Mouse (Mus musculus): ENCODE measurements around the gene Tusc2. TPM values are rescaled to one million over a fixed set of nuclear protein-coding genes. Genes with fewer than 3 reads are reported as not detected.
"Not testable (repeated sequence)": the region's sequence is repeated elsewhere in the genome, so short reads cannot be mapped to it uniquely, and the experiment has no call there.

Tusc2 gene
- polyA plus RNA-seq, 1 experiment = 82.5 TPM

DNA sequence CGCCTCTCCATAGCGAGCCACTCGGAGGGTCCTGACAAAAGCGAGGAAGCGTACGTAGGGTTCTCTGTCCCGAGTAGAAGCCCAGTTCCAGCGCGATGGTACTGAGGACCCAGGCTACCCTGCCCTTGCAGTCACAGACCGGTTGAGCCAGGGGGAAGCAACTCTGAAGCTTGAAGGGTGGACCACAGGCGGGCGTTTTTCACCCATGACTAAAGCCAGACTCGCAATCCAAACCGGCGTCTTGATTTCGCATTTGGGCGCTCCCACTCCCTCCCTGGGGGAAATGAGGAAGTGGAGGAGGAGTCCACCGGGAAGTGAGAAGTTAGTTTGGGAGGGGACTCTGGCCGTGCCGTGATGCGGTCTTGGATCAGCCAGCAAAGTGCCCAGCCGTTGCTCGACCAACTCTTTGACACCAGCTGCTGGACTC lies 8.0 kb upstream of the Tusc2 start:
- peaks cover 3% of the 10 kb centered on the region; the same call in 1 of the 2 replicates for H3K36me3 ChIP-seq (ENCODE audit: control insufficient read depth, insufficient read depth, low read length)
- peak; percentile 80 for DNase-seq
- TF ChIP-seq POLR2A (IDR thresholded peaks at IDR 0.05; ENCODE audit: low read depth, low read length) = no peak
- no peak for TF ChIP-seq CTCF (conservative IDR thresholded peaks at IDR 0.05; ENCODE audit: insufficient read depth, insufficient read length, low read depth, low read length)
- under 1% methylated on average over 23 of the region's 23 CpGs for WGBS
- H3K4me1 ChIP-seq (ENCODE audit: control insufficient read depth, insufficient read depth, low read length) = peaks cover 27% of the 10 kb centered on the region; the same call in 1 of the 2 replicates
- H3K27ac ChIP-seq (ENCODE audit: insufficient read depth, low read depth, low read length) = peak overlapping the region; percentile 94
- H3K27me3 ChIP-seq (replicated peaks; ENCODE audit: control insufficient read depth, insufficient read depth, low read length) = no peaks in the 10 kb centered on the region
- peak overlapping the region; percentile 68 for H3K4me3 ChIP-seq (ENCODE audit: insufficient read depth, low read depth, low read length)

DNA sequence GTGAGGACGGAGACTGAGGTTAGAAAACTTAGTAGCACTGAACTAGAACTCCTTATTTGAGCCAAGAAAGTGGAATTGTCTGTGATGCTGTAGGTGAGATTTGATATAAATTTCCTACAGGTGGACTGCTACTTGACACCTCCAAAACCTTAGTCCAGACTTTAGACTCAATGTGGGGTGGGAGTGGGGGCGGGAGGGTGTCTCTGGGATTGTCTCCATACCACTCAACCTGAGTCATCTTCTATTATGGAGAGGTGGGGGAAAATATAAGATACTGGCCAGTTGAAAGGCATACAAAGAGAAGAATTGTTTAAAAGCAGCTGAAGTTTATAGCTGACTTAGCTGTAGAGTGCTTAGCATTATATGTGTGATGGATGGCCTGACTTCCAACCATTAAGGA lies 7.4 kb upstream of the Tusc2 start:
- peaks cover 3% of the 10 kb centered on the region; the same call in 1 of the 2 replicates for H3K36me3 ChIP-seq (ENCODE audit: control insufficient read depth, insufficient read depth, low read length)
- 22% methylated on average over 2 of the region's 2 CpGs for WGBS
- H3K4me1 ChIP-seq (ENCODE audit: control insufficient read depth, insufficient read depth, low read length) = peaks cover 24% of the 10 kb centered on the region; the same call in 1 of the 2 replicates
- peak overlapping the region; percentile 68 for H3K4me3 ChIP-seq (ENCODE audit: insufficient read depth, low read depth, low read length)
- H3K27ac ChIP-seq (ENCODE audit: insufficient read depth, low read depth, low read length) = peak overlapping the region; percentile 94; the same call in 1 of the 2 replicates
- TF ChIP-seq CTCF (conservative IDR thresholded peaks at IDR 0.05; ENCODE audit: insufficient read depth, insufficient read length, low read depth, low read length) = no peak
- TF ChIP-seq POLR2A (IDR thresholded peaks at IDR 0.05; ENCODE audit: low read depth, low read length) = no peak
- no peaks in the 10 kb centered on the region for H3K27me3 ChIP-seq (replicated peaks; ENCODE audit: control insufficient read depth, insufficient read depth, low read length)
- DNase-seq = no peak

DNA sequence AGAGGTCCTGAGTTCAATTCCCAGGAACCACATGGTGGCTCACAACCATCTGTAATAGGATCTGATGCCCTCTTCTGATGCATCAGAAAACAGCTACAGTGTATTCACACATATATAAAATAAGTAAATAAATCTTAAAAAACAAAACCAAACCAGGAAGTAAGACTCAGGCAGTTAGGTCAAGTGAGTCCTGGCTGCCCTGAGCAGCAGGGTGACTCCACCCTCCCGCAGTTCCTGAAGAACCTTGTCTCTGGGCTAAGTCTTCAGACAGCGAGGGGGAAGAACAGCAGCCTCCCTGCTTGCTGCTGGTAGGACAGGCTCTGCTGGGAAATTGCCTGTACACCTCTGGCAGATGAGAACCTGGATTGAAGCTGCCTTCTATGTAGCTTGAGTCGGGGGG lies 6.7 kb upstream of the Tusc2 start:
- no peak for DNase-seq
- 33% methylated on average over 3 of the region's 3 CpGs for WGBS
- peaks cover 24% of the 10 kb centered on the region; the same call in 1 of the 2 replicates for H3K4me1 ChIP-seq (ENCODE audit: control insufficient read depth, insufficient read depth, low read length)
- H3K27me3 ChIP-seq (replicated peaks; ENCODE audit: control insufficient read depth, insufficient read depth, low read length) = no peaks in the 10 kb centered on the region
- H3K27ac ChIP-seq (ENCODE audit: insufficient read depth, low read depth, low read length) = no peak overlapping the region
- peaks cover 3% of the 10 kb centered on the region; the same call in 1 of the 2 replicates for H3K36me3 ChIP-seq (ENCODE audit: control insufficient read depth, insufficient read depth, low read length)
- TF ChIP-seq POLR2A (IDR thresholded peaks at IDR 0.05; ENCODE audit: low read depth, low read length) (no peak), CTCF (conservative IDR thresholded peaks at IDR 0.05; ENCODE audit: insufficient read depth, insufficient read length, low read depth, low read length) (no peak)
- no peak overlapping the region for H3K4me3 ChIP-seq (ENCODE audit: insufficient read depth, low read depth, low read length)

DNA sequence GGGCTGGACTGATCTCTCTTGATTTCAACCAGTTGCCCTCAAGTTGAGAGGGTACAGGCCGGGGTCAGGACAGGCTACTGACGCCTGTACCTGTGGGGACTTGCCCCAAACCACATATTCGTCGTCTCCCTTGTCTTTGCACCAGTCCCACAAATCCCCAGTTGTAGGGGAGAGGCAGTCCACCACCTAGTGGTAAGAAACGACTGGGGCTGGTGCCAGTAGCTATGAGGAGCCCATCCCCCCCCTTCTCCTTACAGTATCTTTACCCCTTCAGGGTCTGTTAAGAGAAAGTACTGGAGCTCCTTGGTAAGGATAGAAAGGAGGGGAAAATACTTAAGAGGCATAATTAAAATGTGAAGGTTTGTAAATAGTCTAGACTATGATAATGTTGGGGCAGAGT lies 2.5 kb downstream of the Tusc2 start:
- Histone ChIP-seq H3K4me1 (ENCODE audit: control insufficient read depth, insufficient read depth, low read length) (peaks cover 25% of the 10 kb centered on the region; the same call in 1 of the 2 replicates), H3K4me3 (ENCODE audit: insufficient read depth, low read depth, low read length) (peak overlapping the region; percentile 30; the same call in 1 of the 2 replicates), H3K27ac (ENCODE audit: insufficient read depth, low read depth, low read length) (peak overlapping the region; percentile 32; the same call in 1 of the 2 replicates)
- not testable (repeated sequence) for H3K27me3 ChIP-seq (replicated peaks; ENCODE audit: control insufficient read depth, insufficient read depth, low read length); H3K36me3 ChIP-seq (ENCODE audit: control insufficient read depth, insufficient read depth, low read length); DNase-seq
- WGBS = 51% methylated on average over 5 of the region's 5 CpGs

DNA sequence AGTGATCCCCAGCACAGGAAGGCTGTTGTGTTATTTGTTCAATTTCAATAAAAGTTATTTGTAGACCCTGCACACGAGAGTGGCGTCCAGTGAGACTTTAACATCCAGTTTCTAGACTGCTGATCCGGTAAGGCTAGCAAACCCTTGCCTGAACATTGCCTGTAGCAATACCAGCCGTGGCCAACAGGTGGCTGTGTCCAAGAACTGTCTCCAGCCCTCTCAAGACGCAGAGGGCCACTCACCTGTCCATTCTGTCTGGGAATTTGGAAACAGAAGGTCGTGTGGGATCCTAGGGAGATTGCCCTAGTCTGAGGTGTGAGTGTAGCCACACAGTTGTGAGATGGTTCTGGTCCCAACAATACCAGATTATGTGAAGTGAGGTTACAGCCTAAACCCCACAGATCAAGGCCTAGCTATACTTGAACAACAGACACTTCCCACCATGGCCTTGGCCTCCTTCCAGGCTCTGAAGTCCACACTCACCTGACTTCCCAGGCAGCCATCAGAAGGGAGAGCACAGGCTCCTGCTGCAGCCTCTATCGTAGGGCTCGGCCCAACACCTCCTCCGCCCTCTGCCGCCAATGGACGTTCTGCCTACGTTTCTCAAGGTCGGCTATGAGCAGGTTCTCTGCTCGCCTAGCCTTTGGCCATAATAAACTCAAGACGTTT lies 3.1 kb downstream of the Tusc2 start:
- Histone ChIP-seq H3K27ac (ENCODE audit: insufficient read depth, low read depth, low read length) (peak overlapping the region; percentile 99), H3K27me3 (replicated peaks; ENCODE audit: control insufficient read depth, insufficient read depth, low read length) (no peaks in the 10 kb centered on the region), H3K4me1 (ENCODE audit: control insufficient read depth, insufficient read depth, low read length) (peaks cover 32% of the 10 kb centered on the region; the same call in 1 of the 2 replicates), H3K4me3 (ENCODE audit: insufficient read depth, low read depth, low read length) (peak overlapping the region; percentile 81; the same call in 1 of the 2 replicates), H3K36me3 (ENCODE audit: control insufficient read depth, insufficient read depth, low read length) (0 out of 2 replicates have a peak, but pooled peaks cover 1% of the 10 kb centered on the region)
- DNase-seq = peak; percentile 95
- WGBS = 29% methylated on average over 15 of the region's 15 CpGs
- TF ChIP-seq CTCF (conservative IDR thresholded peaks at IDR 0.05; ENCODE audit: insufficient read depth, insufficient read length, low read depth, low read length) = peak; percentile 89
- TF ChIP-seq POLR2A (IDR thresholded peaks at IDR 0.05; ENCODE audit: low read depth, low read length) = no peak

DNA sequence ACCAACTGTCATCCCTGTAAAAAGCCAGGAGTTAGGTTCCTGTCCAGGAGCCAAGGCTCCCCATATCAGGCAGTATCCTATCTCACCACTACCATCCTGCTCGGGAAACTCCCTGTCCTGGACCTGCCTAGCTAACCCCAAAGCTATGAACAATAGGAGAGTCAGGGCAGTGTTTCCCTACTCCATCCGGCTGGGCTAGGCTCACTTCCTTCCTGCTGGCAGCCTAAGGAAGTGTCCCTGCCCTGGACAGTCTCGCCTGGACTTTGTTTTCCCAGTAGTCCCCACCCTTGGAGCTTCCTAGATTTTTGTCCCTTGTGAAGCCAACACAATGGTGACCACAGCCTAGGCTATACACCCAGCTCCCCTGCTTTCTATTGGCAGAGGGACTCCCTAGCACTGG lies 3.8 kb downstream of the Tusc2 start:
- Histone ChIP-seq H3K27me3 (replicated peaks; ENCODE audit: control insufficient read depth, insufficient read depth, low read length) (no peaks in the 10 kb centered on the region), H3K4me1 (ENCODE audit: control insufficient read depth, insufficient read depth, low read length) (peaks cover 37% of the 10 kb centered on the region; the same call in 1 of the 2 replicates), H3K36me3 (ENCODE audit: control insufficient read depth, insufficient read depth, low read length) (no peaks in the 10 kb centered on the region), H3K27ac (ENCODE audit: insufficient read depth, low read depth, low read length) (peak overlapping the region; percentile 99), H3K4me3 (ENCODE audit: insufficient read depth, low read depth, low read length) (peak overlapping the region; percentile 81)
- TF ChIP-seq POLR2A (IDR thresholded peaks at IDR 0.05; ENCODE audit: low read depth, low read length) (no peak), CTCF (conservative IDR thresholded peaks at IDR 0.05; ENCODE audit: insufficient read depth, insufficient read length, low read depth, low read length) (peak; percentile 24; the same call in 1 of the 2 replicates)
- 21% methylated on average over 3 of the region's 3 CpGs for WGBS
- peak; percentile 89 for DNase-seq

DNA sequence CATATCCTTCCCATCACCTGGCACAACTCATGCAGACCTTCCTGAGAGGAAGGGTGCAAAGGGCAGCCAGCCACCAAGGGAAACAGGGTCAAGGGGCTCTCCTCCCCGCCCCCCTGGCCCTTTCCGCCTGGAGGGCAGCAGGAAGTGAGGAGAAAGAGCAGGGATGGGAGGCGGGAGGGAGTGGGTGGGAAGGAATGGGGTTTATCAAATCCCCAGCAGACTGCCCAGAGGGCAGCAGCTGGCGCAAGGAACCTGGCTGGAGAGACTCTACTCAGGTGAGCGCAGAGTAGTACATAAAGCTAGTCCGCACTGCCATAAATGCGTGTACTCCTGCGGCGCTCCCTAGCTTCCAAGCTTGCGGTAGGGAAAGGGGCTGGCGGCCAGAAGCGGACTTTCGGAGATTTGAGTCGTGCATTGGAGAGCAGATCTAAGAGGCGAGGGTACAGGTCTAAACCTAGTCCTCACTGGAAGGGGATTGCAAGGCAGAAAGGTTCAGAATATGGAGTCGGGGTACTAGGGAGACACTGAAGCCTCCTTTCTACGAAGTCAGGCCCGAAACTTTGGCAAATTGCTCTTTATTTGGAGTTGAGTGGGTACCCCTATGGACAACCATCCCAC lies 4.8 kb downstream of the Tusc2 start, which contains the start of gene Hyal2:
Hyal2 (plus strand) TSS at position 244 of the 618 bp plus-strand sequence.
- peak; percentile 94 for DNase-seq
- H3K27me3 ChIP-seq (replicated peaks; ENCODE audit: control insufficient read depth, insufficient read depth, low read length) = no peaks in the 10 kb centered on the region
- 19% methylated on average over 18 of the region's 18 CpGs for WGBS
- H3K4me1 ChIP-seq (ENCODE audit: control insufficient read depth, insufficient read depth, low read length) = peaks cover 40% of the 10 kb centered on the region; the same call in 1 of the 2 replicates
- TF ChIP-seq POLR2A (IDR thresholded peaks at IDR 0.05; ENCODE audit: low read depth, low read length) = peak; percentile 87
- TF ChIP-seq CTCF (conservative IDR thresholded peaks at IDR 0.05; ENCODE audit: insufficient read depth, insufficient read length, low read depth, low read length) = no peak
- no peaks in the 10 kb centered on the region; the same call in 1 of the 2 replicates for H3K36me3 ChIP-seq (ENCODE audit: control insufficient read depth, insufficient read depth, low read length)
- H3K27ac ChIP-seq (ENCODE audit: insufficient read depth, low read depth, low read length) = peak within 1 kb of the TSS; percentile 99
- peak within 1 kb of the TSS; percentile 81 for H3K4me3 ChIP-seq (ENCODE audit: insufficient read depth, low read depth, low read length)

Data from kidney, adult 2 months (tissue).